Mouse (Mus musculus) embryonic facial prominence, embryonic 10.5 days (tissue): ENCODE measurements around the gene Sdccag8. TPM values are rescaled to one million over a fixed set of nuclear protein-coding genes. Genes with fewer than 3 reads are reported as not detected.

Experiments used
- DNase-seq: peaks from one replicate; pipeline ENCODE4 v3.0.0-alpha.2; 2017; ENCODE audit warnings: low spot score
- H3K27ac ChIP-seq: fragments of 300-500 bp; sonication (generic); replicated peaks from 2 replicates; pipeline ENCODE4 v1.5.1; 2016; ENCODE audit warnings: mild to moderate bottlenecking
- H3K27me3 ChIP-seq: fragments of 300-500 bp; sonication (generic); replicated peaks from 2 replicates; pipeline ENCODE4 v1.6.1; 2016; ENCODE audit warnings: low read depth, mild to moderate bottlenecking; ENCODE audit not compliant: poor library complexity, severe bottlenecking
- H3K36me3 ChIP-seq: fragments of 300-500 bp; sonication (generic); replicated peaks from 2 replicates; pipeline ENCODE4 v1.6.1; 2016; ENCODE audit warnings: mild to moderate bottlenecking, moderate library complexity
- H3K4me1 ChIP-seq: fragments of 300-500 bp; sonication (generic); 2 replicates; pipeline ENCODE4 v1.6.1; 2016
- H3K4me3 ChIP-seq: fragments of 300-500 bp; sonication (generic); 2 replicates; pipeline ENCODE4 v1.5.1; 2016; ENCODE audit warnings: mild to moderate bottlenecking, moderate library complexity
- H3K9me3 ChIP-seq: fragments of 300-500 bp; sonication (generic); 2 replicates; pipeline ENCODE4 v1.6.1; 2016; ENCODE audit warnings: mild to moderate bottlenecking
- WGBS: fragments of 180-500 bp; shearing (Covaris S2); methylation state at CpG from one replicate; pipeline ENCODE4 v1.1.7; 2016; 5-methylcytosine and 5-hydroxymethylcytosine counted together
- polyA plus RNA-seq: library from polyadenylated mRNA; unstranded; fragments of >200 nt; fragmentation: Nextera tagmentation; extraction: Ambion mirVana; gene quantifications from 2 replicates; pipeline ENCODE4 v1.2.1, GENCODE M21; 2016

The Sdccag8 gene
- polyA plus RNA-seq, 1 experiment from 2014 or later, result 14.6 TPM

- H3K27ac ChIP-seq, result no peak overlapping the region
- no peaks in the 10 kb centered on the region for H3K36me3 ChIP-seq
- no peaks in the 10 kb centered on the region for H3K9me3 ChIP-seq
- no peak for DNase-seq
- 85% methylated on average over 5 of the region's 5 CpGs for WGBS
- H3K4me1 ChIP-seq, result 0 out of 2 replicates have a peak, but pooled peaks cover 4% of the 10 kb centered on the region
- H3K4me3 ChIP-seq, result no peak overlapping the region
- no peaks in the 10 kb centered on the region for H3K27me3 ChIP-seq
Measured at GRCm38 (mm10) chr1:176886002-176886401, 71.5 kb downstream of the Sdccag8 start.

- Histone ChIP-seq H3K27ac (no peak overlapping the region), H3K4me3 (no peak overlapping the region), H3K27me3 (no peaks in the 10 kb centered on the region), H3K4me1 (no peaks in the 10 kb centered on the region), H3K36me3 (no peaks in the 10 kb centered on the region), H3K9me3 (no peaks in the 10 kb centered on the region)
- 86% methylated on average over 6 of the region's 6 CpGs for WGBS
- DNase-seq, result no peak
Measured at GRCm38 (mm10) chr1:176903741-176904140, 89.3 kb downstream of the Sdccag8 start.

- Histone ChIP-seq H3K27me3 (no peaks in the 10 kb centered on the region), H3K4me1 (no peaks in the 10 kb centered on the region), H3K9me3 (no peaks in the 10 kb centered on the region), H3K4me3 (no peak overlapping the region), H3K27ac (no peak overlapping the region), H3K36me3 (peaks cover 4% of the 10 kb centered on the region)
- WGBS, result 95% methylated on average over 2 of the region's 2 CpGs
- no peak for DNase-seq
Measured at GRCm38 (mm10) chr1:176915946-176916345, 101.5 kb downstream of the Sdccag8 start.

- Histone ChIP-seq H3K27ac (no peak overlapping the region), H3K4me1 (no peaks in the 10 kb centered on the region), H3K36me3 (peaks cover 4% of the 10 kb centered on the region), H3K4me3 (no peak overlapping the region), H3K9me3 (no peaks in the 10 kb centered on the region), H3K27me3 (no peaks in the 10 kb centered on the region)
- DNase-seq, result no peak
- 90% methylated on average over 12 of the region's 12 CpGs for WGBS
Measured at GRCm38 (mm10) chr1:176919486-176919885, 105.0 kb downstream of the Sdccag8 start.

- H3K9me3 ChIP-seq, result no peaks in the 10 kb centered on the region
- WGBS, result 75% methylated on average over 5 of the region's 5 CpGs
- H3K27me3 ChIP-seq, result no peaks in the 10 kb centered on the region
- H3K27ac ChIP-seq, result no peak overlapping the region
- 0 out of 2 replicates have a peak, but pooled peaks cover 3% of the 10 kb centered on the region for H3K4me1 ChIP-seq
- H3K4me3 ChIP-seq, result no peak overlapping the region
- H3K36me3 ChIP-seq, result peaks cover 4% of the 10 kb centered on the region
- no peak for DNase-seq
Measured at GRCm38 (mm10) chr1:176922842-176923241, 108.4 kb downstream of the Sdccag8 start.

- no peaks in the 10 kb centered on the region for H3K9me3 ChIP-seq
- no peak overlapping the region for H3K4me3 ChIP-seq
- no peak for DNase-seq
- no peaks in the 10 kb centered on the region for H3K36me3 ChIP-seq
- H3K4me1 ChIP-seq, result 0 out of 2 replicates have a peak, but pooled peaks cover 3% of the 10 kb centered on the region
- H3K27me3 ChIP-seq, result no peaks in the 10 kb centered on the region
- no peak overlapping the region for H3K27ac ChIP-seq
- WGBS, result 81% methylated on average over 5 of the region's 5 CpGs
Measured at GRCm38 (mm10) chr1:176926009-176926408, 111.5 kb downstream of the Sdccag8 start.

- Histone ChIP-seq H3K9me3 (no peaks in the 10 kb centered on the region), H3K4me1 (0 out of 2 replicates have a peak, but pooled peaks cover 3% of the 10 kb centered on the region), H3K36me3 (no peaks in the 10 kb centered on the region), H3K4me3 (no peak overlapping the region), H3K27me3 (no peaks in the 10 kb centered on the region), H3K27ac (no peak overlapping the region)
- WGBS, result 88% methylated on average over 9 of the region's 9 CpGs
- DNase-seq, result no peak
Measured at GRCm38 (mm10) chr1:176927312-176927711, 112.9 kb downstream of the Sdccag8 start.

- H3K4me1 ChIP-seq, result peaks cover 14% of the 10 kb centered on the region
- no peaks in the 10 kb centered on the region for H3K36me3 ChIP-seq
- no peaks in the 10 kb centered on the region for H3K9me3 ChIP-seq
- DNase-seq, result no peak
- no peak overlapping the region for H3K27ac ChIP-seq
- no peaks in the 10 kb centered on the region for H3K27me3 ChIP-seq
- WGBS, result 94% methylated on average over 8 of the region's 8 CpGs
- no peak overlapping the region for H3K4me3 ChIP-seq
Measured at GRCm38 (mm10) chr1:176929710-176930109, 115.2 kb downstream of the Sdccag8 start.

GRCm38 (mm10) chr1:176930574-176930973 lies 116.1 kb downstream of the Sdccag8 start:
- Histone ChIP-seq H3K27ac (no peak overlapping the region), H3K9me3 (no peaks in the 10 kb centered on the region), H3K4me3 (no peak overlapping the region), H3K36me3 (no peaks in the 10 kb centered on the region), H3K4me1 (peaks cover 18% of the 10 kb centered on the region), H3K27me3 (no peaks in the 10 kb centered on the region)
- WGBS, result 91% methylated on average over 2 of the region's 2 CpGs
- no peak for DNase-seq

- WGBS, result 87% methylated on average over 4 of the region's 4 CpGs
- H3K27me3 ChIP-seq, result no peaks in the 10 kb centered on the region
- DNase-seq, result no peak
- peaks cover 18% of the 10 kb centered on the region for H3K4me1 ChIP-seq
- H3K4me3 ChIP-seq, result no peak overlapping the region
- no peak overlapping the region for H3K27ac ChIP-seq
- H3K9me3 ChIP-seq, result no peaks in the 10 kb centered on the region
- no peaks in the 10 kb centered on the region for H3K36me3 ChIP-seq
Measured at GRCm38 (mm10) chr1:176930981-176931500, 116.6 kb downstream of the Sdccag8 start.

GRCm38 (mm10) chr1:176931511-176931910 lies 117.1 kb downstream of the Sdccag8 start:
- H3K27me3 ChIP-seq, result no peaks in the 10 kb centered on the region
- H3K4me1 ChIP-seq, result peaks cover 21% of the 10 kb centered on the region
- no peak overlapping the region for H3K27ac ChIP-seq
- no peak overlapping the region for H3K4me3 ChIP-seq
- H3K36me3 ChIP-seq, result no peaks in the 10 kb centered on the region
- no peak for DNase-seq
- no peaks in the 10 kb centered on the region for H3K9me3 ChIP-seq
- WGBS, result 87% methylated on average over 10 of the region's 10 CpGs

GRCm38 (mm10) chr1:176932320-176932950 lies 118.0 kb downstream of the Sdccag8 start:
- Histone ChIP-seq H3K36me3 (no peaks in the 10 kb centered on the region), H3K4me1 (peaks cover 21% of the 10 kb centered on the region), H3K27me3 (no peaks in the 10 kb centered on the region), H3K9me3 (no peaks in the 10 kb centered on the region), H3K4me3 (no peak overlapping the region), H3K27ac (no peak overlapping the region)
- whole genome bisulfite sequencing, result 88% methylated on average over 12 of the region's 12 CpGs
- DNase-seq, result no peak

- H3K27ac ChIP-seq, result no peak overlapping the region
- WGBS, result 78% methylated on average over 7 of the region's 7 CpGs
Measured at GRCm38 (mm10) chr1:176933319-176933718, 118.9 kb downstream of the Sdccag8 start.

More at GRCm38 (mm10) chr1:176933319-176933718, 118.9 kb downstream of the Sdccag8 start:
- peaks cover 21% of the 10 kb centered on the region for H3K4me1 ChIP-seq
- no peak for DNase-seq
- no peak overlapping the region for H3K4me3 ChIP-seq
- H3K27me3 ChIP-seq, result no peaks in the 10 kb centered on the region
- H3K36me3 ChIP-seq, result no peaks in the 10 kb centered on the region
- no peaks in the 10 kb centered on the region for H3K9me3 ChIP-seq
